Mouse (Mus musculus) embryo, embryonic 10 days (tissue): ENCODE results near the gene Nlrp9b.
A peak's percentile ranks its signal among the peaks of the same experiment; 100 is the strongest.
"Not testable (repeated sequence)": the region's sequence is repeated elsewhere in the genome, so short reads cannot be mapped to it uniquely, and the experiment has no call there.

ENCODE experiments used
- DNase-seq: peaks from one replicate; pipeline ENCODE4 v3.0.0-alpha.2; 2015; ENCODE audit warnings: low spot score

Gene Nlrp9b

DNA sequence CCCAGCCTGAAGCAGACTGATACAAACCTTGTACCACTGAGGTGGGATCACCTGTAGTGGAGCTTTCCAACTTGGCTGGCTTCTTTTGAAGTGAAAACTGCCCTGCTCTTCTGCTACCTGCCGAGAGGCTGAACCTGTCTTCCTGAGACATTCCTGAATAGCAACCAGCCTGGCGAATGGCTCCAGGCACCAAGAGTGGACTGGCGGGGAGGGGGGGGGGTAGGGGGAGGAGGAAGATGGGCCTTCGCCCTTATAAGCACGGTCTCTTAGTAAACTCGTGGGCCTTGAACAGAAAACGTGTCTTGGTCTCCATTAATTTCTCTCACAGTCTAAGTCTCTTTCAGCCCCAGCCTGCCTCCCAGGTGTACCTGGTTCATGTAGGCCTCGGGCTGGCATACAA lies at the start of gene Nlrp9b:
Nlrp9b (plus strand) TSS at position 301 of the 400 bp plus-strand sequence.
- DNase-seq: not testable (repeated sequence)

- no peak for DNase-seq
These were observed 46.6 kb upstream of the Nlrp9b start for GRCm38 (mm10) chr7:19944709-19945108.

DNA sequence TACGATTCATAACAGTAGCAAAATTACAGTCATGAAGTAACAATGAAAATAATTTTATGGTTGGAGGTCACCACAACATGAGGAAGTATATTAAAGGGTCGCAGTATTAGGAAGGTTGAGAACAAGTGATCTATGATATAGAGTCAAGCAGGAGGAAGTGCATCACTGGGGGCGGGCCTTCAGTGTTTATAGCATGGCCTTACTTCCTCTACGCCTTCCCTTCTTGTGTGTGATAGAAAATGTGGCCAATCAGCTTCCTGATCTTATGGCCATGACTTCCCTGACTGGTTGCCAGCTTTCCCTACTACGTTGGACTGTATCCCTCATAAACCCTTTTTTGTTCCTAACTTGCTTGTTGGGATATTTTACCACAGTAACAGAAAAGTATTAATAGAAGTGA lies 46.1 kb upstream of the Nlrp9b start:
- DNase-seq: no peak

- DNase-seq: no peak
These were observed 45.3 kb upstream of the Nlrp9b start for GRCm38 (mm10) chr7:19945821-19946515.

DNA sequence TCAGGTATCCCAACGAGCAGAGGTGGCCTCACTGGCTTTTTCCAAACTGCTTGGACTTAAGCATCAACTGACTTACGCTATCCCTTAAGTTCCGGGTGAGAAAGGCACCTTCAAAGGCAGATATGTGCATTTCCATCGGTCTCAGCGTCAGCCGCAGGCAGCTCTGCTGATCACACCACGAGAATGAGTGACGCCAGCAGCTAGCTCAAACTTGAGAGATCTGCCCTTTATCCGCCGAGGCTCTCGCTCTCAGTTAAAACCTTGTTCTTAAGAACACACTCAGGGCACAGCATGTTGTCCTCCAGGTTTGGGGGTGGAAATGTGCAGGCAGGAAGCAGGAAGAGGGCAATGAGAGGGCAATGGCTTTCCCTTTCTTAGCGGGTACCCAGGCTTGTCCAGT lies 42.3 kb upstream of the Nlrp9b start:
- no peak for DNase-seq

- no peak for DNase-seq
These were observed 41.3 kb upstream of the Nlrp9b start for GRCm38 (mm10) chr7:19949996-19950395.

DNA sequence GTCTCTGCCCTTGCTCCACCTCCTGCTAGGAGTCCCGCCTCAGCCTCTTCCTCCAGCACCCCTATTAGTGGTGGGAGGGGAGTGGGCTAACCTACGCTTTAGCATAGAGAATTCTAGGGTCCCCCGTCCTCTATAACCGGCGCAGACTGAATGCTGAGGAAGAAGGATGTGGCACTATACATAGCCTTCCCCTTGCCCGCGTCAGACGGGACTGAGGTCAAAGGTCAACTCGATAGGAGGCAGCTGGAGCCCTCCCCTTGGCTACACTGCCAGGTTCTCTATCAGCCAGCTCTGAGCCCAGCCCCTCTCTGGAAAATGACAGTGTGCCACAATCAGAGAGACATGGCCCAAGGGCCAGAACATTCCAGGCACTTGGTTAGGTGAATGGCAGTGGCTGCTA lies 40.7 kb upstream of the Nlrp9b start, which contains the start of gene Igsf23:
Igsf23 (minus strand) TSS at position 168 of the 400 bp plus-strand sequence.
- DNase-seq: peak; percentile 32

DNA sequence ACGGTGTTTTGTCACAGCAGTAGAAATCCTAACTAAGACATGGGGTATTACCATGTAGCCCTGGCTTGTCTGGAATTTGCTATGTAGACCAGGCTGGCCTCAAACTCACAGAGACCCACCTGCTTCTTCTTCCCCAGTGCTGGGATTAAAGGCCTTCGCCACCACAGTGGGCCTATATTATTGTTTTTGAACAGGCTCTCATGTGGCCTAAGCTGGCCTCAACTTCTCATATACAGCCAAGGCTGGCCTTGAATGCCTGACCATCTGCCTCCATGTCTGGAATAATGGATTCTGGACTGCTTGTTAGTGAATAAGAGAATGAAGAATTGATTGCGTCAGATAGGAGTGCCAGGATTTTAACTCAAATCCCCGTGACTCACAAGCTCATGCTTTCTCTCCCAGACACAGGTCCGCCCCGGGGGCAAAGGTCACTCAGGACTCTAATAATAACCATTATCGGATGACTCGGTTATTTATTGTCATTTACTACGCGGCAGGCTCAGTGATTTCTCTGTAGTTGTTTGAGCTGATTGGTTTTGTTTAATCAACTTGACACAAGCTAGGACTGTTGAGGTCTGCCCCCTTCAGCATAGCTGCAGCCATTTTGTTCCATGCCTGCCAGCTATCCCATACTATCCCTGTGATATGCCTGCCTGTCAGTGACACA lies 38.8 kb upstream of the Nlrp9b start:
- peak; percentile 28 for DNase-seq

DNA sequence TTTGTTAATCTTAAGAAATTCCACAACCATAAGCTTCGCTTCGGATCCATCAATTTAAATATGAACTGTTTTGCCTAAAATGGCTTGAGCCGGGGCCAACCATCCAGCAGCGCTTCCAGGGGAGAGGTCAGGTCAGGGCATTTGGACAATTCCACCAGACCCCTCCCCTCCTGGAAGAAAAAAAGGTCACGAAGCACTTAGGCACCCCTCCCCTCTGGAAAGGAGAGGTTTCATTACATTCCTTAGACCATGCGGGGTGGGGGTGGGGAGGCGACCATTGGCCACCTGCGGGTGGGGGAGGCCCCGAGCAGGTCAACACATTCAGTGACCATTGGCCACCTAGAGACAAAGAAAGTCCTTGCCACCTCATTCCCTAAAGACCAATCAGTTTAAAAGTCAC lies 38.2 kb upstream of the Nlrp9b start:
- DNase-seq: peak; percentile 51

GRCm38 (mm10) chr7:19955861-19956260 lies 35.4 kb upstream of the Nlrp9b start:
- DNase-seq: no peak

- peak; percentile 92 for DNase-seq
These were observed 34.9 kb upstream of the Nlrp9b start for GRCm38 (mm10) chr7:19956341-19956781.

DNA sequence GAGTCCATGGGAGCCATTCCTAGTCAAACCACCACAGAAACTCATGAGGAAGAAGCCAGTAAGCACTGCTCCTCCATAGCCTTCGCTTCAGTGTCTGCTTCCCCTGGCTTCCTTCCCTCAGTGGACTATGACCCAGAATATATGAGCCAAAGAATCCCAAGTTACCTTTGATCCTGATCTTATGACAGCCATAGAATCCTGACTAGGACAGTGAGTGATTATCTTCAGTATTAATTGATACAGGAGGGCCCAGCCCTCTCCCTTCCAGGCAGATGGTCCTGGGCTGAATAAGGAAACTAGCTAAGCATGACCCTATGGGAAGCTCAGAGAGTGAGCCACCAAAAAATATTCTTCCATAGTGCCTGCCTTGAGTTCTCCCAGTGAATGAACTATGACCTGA lies 28.8 kb upstream of the Nlrp9b start:
- DNase-seq: no peak

GRCm38 (mm10) chr7:19964985-19965579 lies 26.2 kb upstream of the Nlrp9b start, which contains the start of gene Ceacam20:
Gene Ceacam20, plus strand, starts transcription at chr7:19965412.
- no peak for DNase-seq

DNA sequence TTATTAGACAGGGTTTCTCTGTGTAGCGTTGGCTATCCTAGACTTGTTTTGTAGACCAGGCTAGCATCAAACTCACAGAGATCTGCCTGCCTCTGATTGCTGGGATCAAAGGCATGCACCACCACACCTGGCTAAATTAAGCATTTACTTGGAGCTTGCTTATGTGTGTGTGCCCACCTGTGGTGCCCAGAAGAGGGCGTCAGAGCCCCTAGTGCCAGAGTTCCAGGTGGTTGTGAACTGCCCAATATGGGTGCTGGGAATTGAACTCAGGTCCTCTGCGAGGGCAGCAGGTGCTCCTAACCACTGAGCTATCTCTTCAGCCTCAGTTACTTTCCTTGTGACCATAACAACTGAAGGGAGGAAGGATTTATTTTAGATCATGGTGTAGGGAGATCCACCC lies 22.2 kb upstream of the Nlrp9b start:
- no peak for DNase-seq

DNA sequence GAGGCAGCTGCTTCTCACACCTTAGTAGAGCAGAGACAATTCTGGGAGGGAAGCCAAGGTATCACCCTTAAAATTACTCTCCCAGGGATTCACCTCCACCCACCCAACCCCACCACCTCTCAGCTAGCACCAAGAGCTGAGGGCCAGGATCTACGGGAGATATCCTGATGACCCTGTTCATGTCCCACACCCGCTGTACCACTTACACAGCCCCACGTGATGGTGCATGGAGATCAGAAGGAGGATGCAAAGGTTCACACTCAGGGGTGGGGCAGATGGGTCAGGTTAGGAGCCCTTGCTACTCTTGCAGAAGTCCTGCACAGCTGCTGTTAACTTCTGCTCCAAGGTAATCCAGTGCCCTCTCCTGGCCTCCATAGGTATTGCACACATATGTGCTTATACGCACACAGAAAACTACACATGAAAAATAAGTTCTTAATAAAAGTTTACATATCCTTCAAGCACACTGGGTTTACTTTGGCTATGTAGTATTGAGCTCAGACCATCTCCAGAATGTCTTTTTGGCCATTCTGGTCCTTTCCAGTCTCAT lies 21.6 kb upstream of the Nlrp9b start:
- no peak for DNase-seq

DNA sequence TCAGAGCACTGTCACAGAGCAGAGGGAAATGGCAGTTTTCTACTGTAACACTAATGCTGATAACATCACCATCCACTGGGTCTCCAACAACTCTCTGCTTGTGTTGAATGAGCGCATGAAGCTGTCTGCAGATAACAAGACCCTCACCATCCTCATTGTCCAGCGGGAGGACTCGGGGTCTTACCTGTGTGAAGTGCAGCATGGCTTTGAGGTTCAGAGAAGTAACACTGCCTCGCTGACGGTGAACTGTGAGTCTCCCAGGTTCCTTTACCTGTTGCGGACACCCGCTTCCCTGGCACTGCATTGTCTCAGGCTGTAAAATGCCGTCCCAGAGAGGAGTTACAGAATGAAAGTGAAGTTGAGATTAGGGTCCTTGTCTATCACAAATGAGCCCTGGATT lies 21.1 kb upstream of the Nlrp9b start:
- no peak for DNase-seq

DNA sequence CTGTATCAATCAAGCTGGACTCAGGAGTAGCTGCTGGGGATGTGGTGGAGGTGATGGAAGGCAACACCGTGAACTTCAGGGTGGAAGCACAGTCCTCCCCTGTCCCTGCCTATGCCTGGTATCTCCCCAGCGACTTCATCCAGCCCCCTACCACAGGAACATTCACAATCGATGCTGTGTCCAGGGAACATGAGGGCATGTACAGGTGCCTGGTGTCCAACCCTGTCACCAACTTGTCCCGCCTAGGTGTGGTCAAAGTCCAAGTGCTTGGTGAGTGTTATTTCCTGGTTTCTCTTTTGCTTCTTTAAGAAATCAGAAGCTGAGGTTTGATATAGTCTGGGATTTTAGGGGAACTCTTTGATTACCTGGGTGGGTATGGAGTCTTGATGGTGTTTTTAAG lies 19.7 kb upstream of the Nlrp9b start:
- no peak for DNase-seq

- DNase-seq: not testable (repeated sequence)
These were observed 5.5 kb downstream of the Nlrp9b start for GRCm38 (mm10) chr7:19996721-19997120.

DNA sequence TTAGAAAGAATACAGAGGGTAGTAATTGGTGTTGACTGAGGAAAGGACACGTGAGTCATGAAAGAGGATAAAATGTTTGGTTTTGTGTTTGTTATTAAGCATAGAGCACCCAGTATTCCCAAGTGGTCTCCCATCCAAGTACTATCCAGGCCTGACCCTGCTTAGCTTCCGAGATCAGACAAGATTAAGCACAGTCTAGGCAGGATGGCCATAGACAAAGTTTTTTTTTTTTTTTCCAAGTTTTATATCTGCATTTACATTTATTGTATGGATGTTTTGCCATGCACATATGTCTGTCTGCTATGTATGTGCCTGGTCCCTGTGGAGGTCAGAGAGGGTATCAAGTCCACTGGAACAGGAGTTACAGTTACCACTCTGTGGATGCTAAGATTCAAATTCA lies 18.7 kb downstream of the Nlrp9b start:
- no peak for DNase-seq

- not testable (repeated sequence) for DNase-seq
These were observed 72.8 kb downstream of the Nlrp9b start for GRCm38 (mm10) chr7:20064100-20064499.

GRCm38 (mm10) chr7:20078118-20078517 lies 86.9 kb downstream of the Nlrp9b start:
- DNase-seq: not testable (repeated sequence)

- not testable (repeated sequence) for DNase-seq
These were observed 108.1 kb downstream of the Nlrp9b start, which contains the start of gene Vmn1r91 for GRCm38 (mm10) chr7:20099380-20099779. Gene Vmn1r91, plus strand, starts transcription at chr7:20099680.

DNA sequence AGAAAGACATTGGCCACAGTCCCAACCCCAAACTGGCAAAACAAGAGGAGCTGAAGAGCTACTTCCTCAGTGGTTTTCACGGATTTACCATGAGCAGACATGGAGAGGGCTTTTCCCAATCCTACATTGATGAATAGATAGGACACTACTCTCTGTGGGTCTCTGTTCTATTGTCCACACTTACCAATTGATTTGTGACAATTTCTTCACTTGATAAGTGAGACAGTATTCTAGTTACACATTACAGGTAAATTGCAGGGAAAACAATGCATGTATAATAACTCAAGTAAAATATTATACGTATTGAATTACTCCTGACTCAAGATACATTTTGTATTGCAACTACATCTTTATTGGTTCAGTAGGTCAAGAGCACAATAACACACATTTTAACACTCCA lies 131.2 kb downstream of the Nlrp9b start, which contains the start of gene Gm16442:
Gm16442 (minus strand) TSS at position 101 of the 400 bp plus-strand sequence.
- not testable (repeated sequence) for DNase-seq
